Mouse (Mus musculus) left cerebral cortex, postnatal 25 days (tissue): ENCODE results near the gene 1700016K19Rik. TPM values are rescaled to one million over a fixed set of nuclear protein-coding genes. Genes with fewer than 3 reads are reported as not detected.

ENCODE experiments used
- DNase-seq, 2 experiments: peaks; one replicate each; pipeline ENCODE4 v3.0.0; 2022; ENCODE audit warnings: low spot score in 2 of 2, mixed read lengths in 1 of 2
- intact Hi-C: fragments of 180-260 bp; cut with DNase I; formaldehyde crosslinking; loops from one replicate; pipeline ENCODE4 v1.15.1; 2025
- total RNA-seq, 2 experiments: library from RNA; stranded (reverse); gene quantifications; 2 replicates each; pipeline ENCODE4 v1.2.3; 2021

1700016K19Rik gene
- total RNA-seq, 2 experiments from 2014 or later = 4.6 TPM

GRCm38 (mm10) chr11:76027139-76028071, 27.7 kb downstream of the 1700016K19Rik start, which contains the start of gene Rflnb:
Rflnb (minus strand) TSS chr11:76027782.
- DNase-seq = peak; percentile 42 to 70
- intact Hi-C loops = no loop called here

- intact Hi-C loops = no loop called here
- DNase-seq = no peak
Measured at GRCm38 (mm10) chr11:76028072-76028465, 28.4 kb downstream of the 1700016K19Rik start.

- no peak for DNase-seq
- intact Hi-C loops = no loop called here
Measured at GRCm38 (mm10) chr11:76033359-76033758, 33.6 kb downstream of the 1700016K19Rik start.

GRCm38 (mm10) chr11:76033836-76034235, 34.1 kb downstream of the 1700016K19Rik start:
- DNase-seq = peak in 1 of 2 experiments; percentile 62
- intact Hi-C loops = no loop called here

GRCm38 (mm10) chr11:76035182-76035581, 35.5 kb downstream of the 1700016K19Rik start:
- no peak for DNase-seq
- intact Hi-C loops = no loop called here

GRCm38 (mm10) chr11:76037581-76038294, 38.0 kb downstream of the 1700016K19Rik start:
- DNase-seq = no peak

GRCm38 (mm10) chr11:76039271-76040053, 39.8 kb downstream of the 1700016K19Rik start:
- DNase-seq = no peak
- intact Hi-C loops = loop anchor here (5.0 kb wide), 1 partner anchor 172 kb away; no protein-coding TSS in a partner anchor

More at GRCm38 (mm10) chr11:76037581-76038294, 38.0 kb downstream of the 1700016K19Rik start:
- intact Hi-C loops = no loop called here

- DNase-seq = no peak
- intact Hi-C loops = loop anchor here (5.0 kb wide), 1 partner anchor 173 kb away; no protein-coding TSS in a partner anchor
Measured at GRCm38 (mm10) chr11:76040106-76040505, 40.4 kb downstream of the 1700016K19Rik start.

GRCm38 (mm10) chr11:76040761-76041376, 41.2 kb downstream of the 1700016K19Rik start:
- intact Hi-C loops = loop anchor here (5.0 kb wide), 1 partner anchor 174 kb away; no protein-coding TSS in a partner anchor
- no peak for DNase-seq

GRCm38 (mm10) chr11:76042041-76042638, 42.4 kb downstream of the 1700016K19Rik start:
- intact Hi-C loops = loop anchor here (5.0 kb wide), 1 partner anchor 175 kb away; no protein-coding TSS in a partner anchor
- no peak for DNase-seq

GRCm38 (mm10) chr11:76042882-76043281, 43.2 kb downstream of the 1700016K19Rik start:
- peak; percentile 58 to 92 for DNase-seq
- intact Hi-C loops = loop anchor here (5.0 kb wide), 1 partner anchor 176 kb away; no protein-coding TSS in a partner anchor

GRCm38 (mm10) chr11:76044468-76044867, 44.8 kb downstream of the 1700016K19Rik start:
- DNase-seq = no peak
- intact Hi-C loops = loop anchor here (5.0 kb wide), 1 partner anchor 177 kb away; no protein-coding TSS in a partner anchor

GRCm38 (mm10) chr11:76045367-76045766, 45.7 kb downstream of the 1700016K19Rik start:
- DNase-seq = no peak
- intact Hi-C loops = no loop called here

GRCm38 (mm10) chr11:76050509-76050908, 50.8 kb downstream of the 1700016K19Rik start:
- DNase-seq = no peak
- intact Hi-C loops = no loop called here

GRCm38 (mm10) chr11:76050967-76051512, 51.3 kb downstream of the 1700016K19Rik start:
- intact Hi-C loops = no loop called here
- DNase-seq = no peak

GRCm38 (mm10) chr11:76052496-76052895, 52.8 kb downstream of the 1700016K19Rik start:
- DNase-seq = no peak
- intact Hi-C loops = no loop called here
